Mouse (Mus musculus): Measurements from ENCODE around the gene Tbc1d9b. TPM values are rescaled to one million over a fixed set of nuclear protein-coding genes. Genes with fewer than 3 reads are reported as not detected.
"Not testable (repeated sequence)": the region's sequence is repeated elsewhere in the genome, so short reads cannot be mapped to it uniquely, and the experiment has no call there.

Gene Tbc1d9b
- polyA plus RNA-seq, 1 experiment: 1.5 TPM

- Histone ChIP-seq H3K4me3 (replicated peaks) (no peak overlapping the region), H3K9me3 (ENCODE audit: control insufficient read depth, low read length) (no peaks in the 10 kb centered on the region), H3K4me1 (ENCODE audit: control insufficient read depth) (peaks cover 2% of the 10 kb centered on the region; the same call in 1 of the 2 replicates), H3K27me3 (ENCODE audit: control insufficient read depth) (no peaks in the 10 kb centered on the region), H3K36me3 (ENCODE audit: control insufficient read depth) (no peaks in the 10 kb centered on the region; the same call in 1 of the 2 replicates)
- TF ChIP-seq GATA1 (IDR thresholded peaks at IDR 0.05; ENCODE audit: low read length): no peak
- TF ChIP-seq TAL1 (IDR thresholded peaks at IDR 0.05; ENCODE audit: low read length): no peak
Measured at GRCm38 (mm10) chr11:50100548-50101307, 30.5 kb upstream of the Tbc1d9b start.

DNA sequence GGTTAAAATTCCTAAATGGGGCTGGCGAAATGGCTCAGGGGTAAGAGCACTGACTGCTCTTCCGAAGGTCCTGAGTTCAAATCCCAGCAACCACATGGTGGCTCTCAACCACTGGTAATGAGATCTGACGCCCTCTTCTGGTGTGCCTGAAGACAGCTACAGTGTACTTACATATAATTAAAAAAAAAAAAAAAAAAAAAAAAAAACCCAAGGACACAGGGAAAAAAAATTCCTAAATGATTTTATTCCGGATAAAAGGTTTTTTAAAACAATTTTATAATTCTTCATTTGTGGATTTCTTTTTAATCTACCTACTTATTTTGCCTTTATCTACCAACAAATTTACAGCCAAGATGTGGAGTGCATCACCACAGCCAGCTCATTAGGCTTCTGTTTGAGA lies 29.2 kb upstream of the Tbc1d9b start:
- not testable (repeated sequence) for H3K9me3 ChIP-seq (ENCODE audit: control insufficient read depth, low read length); H3K36me3 ChIP-seq (ENCODE audit: control insufficient read depth); H3K4me1 ChIP-seq (ENCODE audit: control insufficient read depth); H3K27me3 ChIP-seq (ENCODE audit: control insufficient read depth); H3K4me3 ChIP-seq (replicated peaks)

GRCm38 (mm10) chr11:50104016-50104415 lies 27.2 kb upstream of the Tbc1d9b start:
- TF ChIP-seq GATA1 (IDR thresholded peaks at IDR 0.05; ENCODE audit: low read length) (no peak), TAL1 (IDR thresholded peaks at IDR 0.05; ENCODE audit: low read length) (no peak)
- H3K27me3 ChIP-seq (ENCODE audit: control insufficient read depth): no peaks in the 10 kb centered on the region
- H3K36me3 ChIP-seq (ENCODE audit: control insufficient read depth): no peaks in the 10 kb centered on the region; the same call in 1 of the 2 replicates
- no peaks in the 10 kb centered on the region for H3K9me3 ChIP-seq (ENCODE audit: control insufficient read depth, low read length)
- peaks cover 4% of the 10 kb centered on the region; the same call in 1 of the 2 replicates for H3K4me1 ChIP-seq (ENCODE audit: control insufficient read depth)
- H3K4me3 ChIP-seq (replicated peaks): no peak overlapping the region

GRCm38 (mm10) chr11:50105237-50105636 lies 26.0 kb upstream of the Tbc1d9b start:
- Histone ChIP-seq H3K4me1 (ENCODE audit: control insufficient read depth) (peaks cover 4% of the 10 kb centered on the region; the same call in 1 of the 2 replicates), H3K9me3 (ENCODE audit: control insufficient read depth, low read length) (no peaks in the 10 kb centered on the region), H3K36me3 (ENCODE audit: control insufficient read depth) (no peaks in the 10 kb centered on the region; the same call in 1 of the 2 replicates), H3K27me3 (ENCODE audit: control insufficient read depth) (no peaks in the 10 kb centered on the region), H3K4me3 (replicated peaks) (no peak overlapping the region)
- TF ChIP-seq GATA1 (IDR thresholded peaks at IDR 0.05; ENCODE audit: low read length): no peak
- no peak for TF ChIP-seq TAL1 (IDR thresholded peaks at IDR 0.05; ENCODE audit: low read length)

- no peak overlapping the region for H3K4me3 ChIP-seq (replicated peaks)
- H3K9me3 ChIP-seq (ENCODE audit: control insufficient read depth, low read length): no peaks in the 10 kb centered on the region
- peaks cover 4% of the 10 kb centered on the region; the same call in 1 of the 2 replicates for H3K4me1 ChIP-seq (ENCODE audit: control insufficient read depth)
- no peaks in the 10 kb centered on the region; the same call in 1 of the 2 replicates for H3K36me3 ChIP-seq (ENCODE audit: control insufficient read depth)
- TF ChIP-seq GATA1 (IDR thresholded peaks at IDR 0.05; ENCODE audit: low read length): no peak
- TF ChIP-seq TAL1 (IDR thresholded peaks at IDR 0.05; ENCODE audit: low read length): no peak
- no peaks in the 10 kb centered on the region for H3K27me3 ChIP-seq (ENCODE audit: control insufficient read depth)
Measured at GRCm38 (mm10) chr11:50106024-50106423, 25.2 kb upstream of the Tbc1d9b start.

DNA sequence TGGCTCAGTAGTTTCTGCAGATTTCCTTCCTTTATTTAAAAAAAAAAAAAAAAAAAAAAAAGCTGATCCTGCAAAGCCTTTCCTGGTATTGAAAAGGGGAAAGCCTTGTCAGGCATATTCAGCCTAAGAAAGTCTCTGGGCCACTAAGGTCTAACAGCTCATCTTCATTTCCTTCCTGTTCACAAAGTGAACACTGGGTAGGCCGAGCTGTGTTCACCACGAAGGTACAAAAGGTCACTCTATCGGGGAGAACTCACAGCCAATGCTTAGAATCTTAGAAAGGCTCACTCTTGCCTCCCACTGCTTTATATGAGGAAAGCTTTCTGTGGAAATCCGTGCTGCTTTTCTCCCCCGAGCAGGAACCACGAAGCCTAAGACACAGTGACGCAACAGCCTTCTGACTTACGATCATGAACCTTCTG lies 22.4 kb upstream of the Tbc1d9b start:
- TF ChIP-seq GATA1 (IDR thresholded peaks at IDR 0.05; ENCODE audit: low read length) (no peak), TAL1 (IDR thresholded peaks at IDR 0.05; ENCODE audit: low read length) (no peak)
- H3K4me1 ChIP-seq (ENCODE audit: control insufficient read depth): peaks cover 2% of the 10 kb centered on the region; the same call in 1 of the 2 replicates
- H3K36me3 ChIP-seq (ENCODE audit: control insufficient read depth): no peaks in the 10 kb centered on the region; the same call in 1 of the 2 replicates

DNA sequence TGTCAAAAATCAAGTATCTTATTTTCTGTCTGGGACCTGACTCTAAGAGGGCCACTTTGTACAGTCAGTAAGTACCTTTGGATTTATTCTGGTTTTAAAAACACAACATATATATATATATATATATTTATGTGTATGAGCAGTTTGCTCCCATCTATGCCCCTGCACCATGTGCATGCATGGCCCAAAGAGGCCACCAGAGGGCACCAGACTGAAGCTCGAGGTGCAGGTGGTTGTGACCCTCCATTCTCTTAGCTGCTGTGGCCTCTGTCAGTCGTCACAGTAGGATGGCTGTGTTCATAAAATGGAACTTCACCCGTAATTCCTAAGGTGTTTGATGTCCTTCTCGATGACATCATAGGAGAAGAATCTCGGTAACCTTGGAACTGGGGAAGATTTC lies 16.9 kb upstream of the Tbc1d9b start:
- no peak for TF ChIP-seq TAL1 (IDR thresholded peaks at IDR 0.05; ENCODE audit: low read length)
- no peak for TF ChIP-seq GATA1 (IDR thresholded peaks at IDR 0.05; ENCODE audit: low read length)
- no peak overlapping the region for H3K4me3 ChIP-seq (replicated peaks)
- no peaks in the 10 kb centered on the region for H3K9me3 ChIP-seq (ENCODE audit: control insufficient read depth, low read length)

More for the DNA sequence above, 22.4 kb upstream of the Tbc1d9b start:
- H3K9me3 ChIP-seq (ENCODE audit: control insufficient read depth, low read length): no peaks in the 10 kb centered on the region
- H3K27me3 ChIP-seq (ENCODE audit: control insufficient read depth): no peaks in the 10 kb centered on the region
- H3K4me3 ChIP-seq (replicated peaks): no peak overlapping the region

DNA sequence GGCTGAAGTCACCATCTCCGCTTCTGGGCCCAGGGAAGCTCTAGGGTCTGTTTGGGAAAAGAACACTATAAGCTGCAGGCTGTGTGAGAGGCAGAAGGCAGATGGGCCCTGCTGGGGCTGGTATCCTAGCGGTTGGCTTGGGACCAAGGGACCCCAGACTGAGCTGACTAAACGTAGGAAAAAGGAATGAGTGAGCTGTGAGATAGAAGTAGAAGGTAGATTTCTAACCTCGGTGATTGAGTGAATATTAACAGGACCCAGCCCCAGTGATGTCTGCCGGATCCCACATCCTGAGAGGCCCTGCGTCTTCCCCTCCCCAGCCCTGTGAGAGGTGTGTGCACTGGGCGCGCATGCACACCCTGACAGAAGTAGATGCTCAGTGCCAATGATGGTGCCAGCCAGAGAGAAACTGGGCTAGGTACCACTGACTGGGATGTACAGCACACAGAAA lies 8.5 kb upstream of the Tbc1d9b start:
- H3K36me3 ChIP-seq (ENCODE audit: control insufficient read depth): no peaks in the 10 kb centered on the region
- TF ChIP-seq GATA1 (IDR thresholded peaks at IDR 0.05; ENCODE audit: low read length) (no peak), TAL1 (IDR thresholded peaks at IDR 0.05; ENCODE audit: low read length) (no peak)

More for the DNA sequence above, 16.9 kb upstream of the Tbc1d9b start:
- no peaks in the 10 kb centered on the region for H3K36me3 ChIP-seq (ENCODE audit: control insufficient read depth)
- peaks cover 2% of the 10 kb centered on the region; the same call in 1 of the 2 replicates for H3K4me1 ChIP-seq (ENCODE audit: control insufficient read depth)
- no peaks in the 10 kb centered on the region for H3K27me3 ChIP-seq (ENCODE audit: control insufficient read depth)

DNA sequence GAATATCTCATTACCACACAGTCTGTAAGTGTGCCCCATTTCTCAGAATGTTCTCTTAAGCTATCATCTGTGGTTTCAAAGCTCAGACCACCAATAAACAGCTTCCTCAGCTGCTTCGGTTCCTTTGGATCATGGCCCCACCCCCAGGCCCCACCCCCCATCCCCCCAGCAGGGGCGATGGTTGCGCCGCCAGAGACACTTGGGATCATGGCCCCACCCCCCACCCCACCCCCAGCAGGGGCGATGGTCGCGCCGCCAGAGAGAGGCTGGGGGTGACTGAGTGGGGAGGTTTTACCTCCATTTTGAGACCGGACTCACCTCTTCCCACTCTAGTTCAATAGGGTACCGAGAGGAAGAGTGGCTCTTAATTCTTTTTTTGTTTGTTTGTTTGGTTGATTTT lies 3.4 kb upstream of the Tbc1d9b start:
- Histone ChIP-seq H3K4me3 (replicated peaks) (no peak overlapping the region), H3K4me1 (ENCODE audit: control insufficient read depth) (peaks cover 35% of the 10 kb centered on the region), H3K9me3 (ENCODE audit: control insufficient read depth, low read length) (no peaks in the 10 kb centered on the region), H3K36me3 (ENCODE audit: control insufficient read depth) (no peaks in the 10 kb centered on the region; the same call in 1 of the 2 replicates), H3K27me3 (ENCODE audit: control insufficient read depth) (no peaks in the 10 kb centered on the region)
- TF ChIP-seq GATA1 (IDR thresholded peaks at IDR 0.05; ENCODE audit: low read length): no peak
- TF ChIP-seq TAL1 (IDR thresholded peaks at IDR 0.05; ENCODE audit: low read length): no peak

More for the DNA sequence above, 8.5 kb upstream of the Tbc1d9b start:
- H3K4me1 ChIP-seq (ENCODE audit: control insufficient read depth): no peaks in the 10 kb centered on the region; the same call in none of the 2 replicates
- H3K27me3 ChIP-seq (ENCODE audit: control insufficient read depth): no peaks in the 10 kb centered on the region
- no peak overlapping the region for H3K4me3 ChIP-seq (replicated peaks)
- H3K9me3 ChIP-seq (ENCODE audit: control insufficient read depth, low read length): no peaks in the 10 kb centered on the region

Data from erythroblast, embryonic 14.5 days (primary cell).